Mouse (Mus musculus) E14TG2a.4 (cell line): ENCODE results near the gene Ephx3.

Experiments
- CTCF ChIP-seq: conservative IDR thresholded peaks from 2 replicates; pipeline ENCODE4 v1.5.1; 2014; ENCODE audit warnings: low read length
- NANOG ChIP-seq: IDR thresholded peaks from 2 replicates; pipeline ENCODE4 v1.6.1; 2014; ENCODE audit warnings: borderline replicate concordance, low read length, mixed read lengths
- POU5F1 ChIP-seq: IDR thresholded peaks from 2 replicates; pipeline ENCODE4 v1.6.1; 2014; ENCODE audit warnings: low read length, borderline replicate concordance

DNA sequence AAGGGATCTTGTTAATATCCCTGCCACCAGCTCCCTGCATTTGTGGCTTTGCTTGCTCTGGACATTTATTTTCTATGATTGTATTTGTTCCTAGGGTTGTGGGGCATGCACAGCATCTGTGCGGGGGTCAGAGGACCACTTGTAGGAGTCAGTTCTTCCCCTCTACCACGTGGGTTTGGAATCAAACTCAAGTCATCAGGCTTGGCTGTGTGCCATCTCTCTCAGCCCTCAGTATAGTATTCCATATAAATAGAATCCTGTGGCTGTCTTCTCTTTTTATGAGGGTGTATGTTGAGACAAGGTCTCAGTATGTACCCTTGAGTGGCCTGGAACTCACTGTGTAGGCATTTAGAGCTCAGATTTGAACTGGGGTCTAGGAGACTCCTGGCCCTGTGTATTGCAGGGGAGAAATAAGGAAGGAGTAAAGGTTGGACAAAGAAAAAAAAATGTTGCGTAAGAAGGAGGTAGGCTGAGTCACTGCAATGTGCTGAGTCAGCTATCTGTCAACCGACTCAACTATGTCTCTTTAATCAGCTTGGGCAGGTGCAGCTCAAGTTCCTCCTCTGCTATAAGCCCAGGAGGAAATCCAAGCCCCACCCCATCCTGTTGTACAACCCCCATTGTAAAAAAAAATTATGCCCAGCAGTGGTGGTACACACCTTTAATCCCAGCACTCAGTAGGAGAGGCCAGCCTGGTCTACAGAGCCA lies 19.7 kb downstream of the Ephx3 start:
- no peak for TF ChIP-seq CTCF
- TF ChIP-seq POU5F1 = no peak
- TF ChIP-seq NANOG = no peak
